Mouse (Mus musculus) lung, postnatal 0 days (tissue): ENCODE measurements around the gene Morn2. TPM values are rescaled to one million over a fixed set of nuclear protein-coding genes. Genes with fewer than 3 reads are reported as not detected.

Source experiments
- ATAC-seq: fragments of 200-750 bp; cut with Nextera tagmentation; 2 replicates; pipeline ENCODE4 v1.8.0; 2017; ENCODE audit warnings: moderate library complexity
- DNase-seq: peaks from one replicate; pipeline ENCODE4 v3.0.0-alpha.2; 2016; ENCODE audit warnings: low spot score
- H3K27ac ChIP-seq: fragments of 300-500 bp; sonication (generic); 2 replicates; pipeline ENCODE4 v1.5.1; 2014; ENCODE audit warnings: antibody characterized with exemption, mild to moderate bottlenecking, low read length, mixed read lengths
- H3K27me3 ChIP-seq: fragments of 300-500 bp; sonication (generic); replicated peaks from 2 replicates; pipeline ENCODE4 v1.6.1; 2014; ENCODE audit warnings: low read length, mixed read lengths; ENCODE audit not compliant: insufficient read depth
- H3K36me3 ChIP-seq: fragments of 300-500 bp; sonication (generic); 2 replicates; pipeline ENCODE4 v1.6.1; 2014; ENCODE audit warnings: low read length, mixed read lengths; ENCODE audit not compliant: insufficient read depth
- H3K4me1 ChIP-seq: fragments of 300-500 bp; sonication (generic); 2 replicates; pipeline ENCODE4 v1.6.1; 2014; ENCODE audit warnings: antibody characterized with exemption, low read depth, low read length, mixed read lengths; ENCODE audit not compliant: insufficient read depth
- H3K4me2 ChIP-seq: fragments of 300-500 bp; sonication (generic); replicated peaks from 2 replicates; pipeline ENCODE4 v1.6.1; 2014; ENCODE audit warnings: low read depth, mild to moderate bottlenecking, low read length, moderate library complexity, mixed read lengths
- H3K4me3 ChIP-seq: fragments of 300-500 bp; sonication (generic); 2 replicates; pipeline ENCODE4 v1.5.1; 2014; ENCODE audit warnings: low read depth, low read length
- H3K9ac ChIP-seq: fragments of 300-500 bp; sonication (generic); replicated peaks from 2 replicates; pipeline ENCODE4 v1.6.1; 2014; ENCODE audit warnings: low read depth, mild to moderate bottlenecking
- H3K9me3 ChIP-seq: fragments of 300-500 bp; sonication (generic); 2 replicates; pipeline ENCODE4 v1.6.1; 2016; ENCODE audit warnings: low read length, mixed read lengths
- CTCF ChIP-seq: IDR thresholded peaks from 2 replicates; pipeline ENCODE4 v1.5.1; 2016; ENCODE audit warnings: antibody characterized with exemption, mild to moderate bottlenecking
- EP300 ChIP-seq: IDR thresholded peaks from 2 replicates; pipeline ENCODE4 v1.6.1; 2016; ENCODE audit warnings: antibody characterized with exemption, mild to moderate bottlenecking, control low read depth
- WGBS: fragments of 180-500 bp; shearing (Covaris S2); extraction: QIAGEN DNeasy Blood & Tissue Kit; methylation state at CpG from one replicate; pipeline ENCODE4 v1.1.7; 2014; 5-methylcytosine and 5-hydroxymethylcytosine counted together
- polyA plus RNA-seq: library from polyadenylated mRNA; unstranded; fragments of >200 nt; fragmentation: Nextera tagmentation; extraction: Ambion mirVana; gene quantifications from 2 replicates; pipeline ENCODE4 v1.2.1, GENCODE M21; 2015

Gene Morn2
- polyA plus RNA-seq, 1 experiment from 2014 or later, result 13.2 TPM

DNA sequence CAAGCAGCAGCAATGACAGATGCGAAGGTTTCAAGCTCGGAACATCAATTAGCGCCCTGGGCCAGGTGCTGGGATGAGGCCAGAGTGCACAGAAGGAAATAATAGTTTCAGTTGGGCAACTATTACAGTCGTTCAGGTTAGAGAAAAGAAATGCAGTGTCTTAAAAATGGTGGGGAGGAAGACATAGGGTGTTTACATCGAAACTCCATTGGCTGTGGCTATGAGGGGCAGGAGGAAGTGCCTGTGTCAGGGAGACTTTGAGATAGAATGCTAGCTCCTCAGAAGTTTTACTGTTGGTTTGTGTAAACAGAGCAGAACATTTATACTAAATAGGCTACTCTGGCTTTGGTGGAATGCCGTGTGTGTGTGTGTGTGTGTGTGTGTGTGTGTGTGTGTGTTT is 2.0 kb upstream of the Morn2 start:
- ATAC-seq, result no peak
- H3K27me3 ChIP-seq, result no peaks in the 10 kb centered on the region
- H3K9me3 ChIP-seq, result no peaks in the 10 kb centered on the region
- no peak overlapping the region for H3K9ac ChIP-seq
- H3K4me3 ChIP-seq, result no peak overlapping the region
- H3K36me3 ChIP-seq, result no peaks in the 10 kb centered on the region
- H3K4me1 ChIP-seq, result no peaks in the 10 kb centered on the region
- no peak overlapping the region for H3K27ac ChIP-seq
- 68% methylated on average over 6 of the region's 6 CpGs for WGBS
- no peak for TF ChIP-seq EP300
- no peak for TF ChIP-seq CTCF
- no peak for DNase-seq
- H3K4me2 ChIP-seq, result no peak overlapping the region

DNA sequence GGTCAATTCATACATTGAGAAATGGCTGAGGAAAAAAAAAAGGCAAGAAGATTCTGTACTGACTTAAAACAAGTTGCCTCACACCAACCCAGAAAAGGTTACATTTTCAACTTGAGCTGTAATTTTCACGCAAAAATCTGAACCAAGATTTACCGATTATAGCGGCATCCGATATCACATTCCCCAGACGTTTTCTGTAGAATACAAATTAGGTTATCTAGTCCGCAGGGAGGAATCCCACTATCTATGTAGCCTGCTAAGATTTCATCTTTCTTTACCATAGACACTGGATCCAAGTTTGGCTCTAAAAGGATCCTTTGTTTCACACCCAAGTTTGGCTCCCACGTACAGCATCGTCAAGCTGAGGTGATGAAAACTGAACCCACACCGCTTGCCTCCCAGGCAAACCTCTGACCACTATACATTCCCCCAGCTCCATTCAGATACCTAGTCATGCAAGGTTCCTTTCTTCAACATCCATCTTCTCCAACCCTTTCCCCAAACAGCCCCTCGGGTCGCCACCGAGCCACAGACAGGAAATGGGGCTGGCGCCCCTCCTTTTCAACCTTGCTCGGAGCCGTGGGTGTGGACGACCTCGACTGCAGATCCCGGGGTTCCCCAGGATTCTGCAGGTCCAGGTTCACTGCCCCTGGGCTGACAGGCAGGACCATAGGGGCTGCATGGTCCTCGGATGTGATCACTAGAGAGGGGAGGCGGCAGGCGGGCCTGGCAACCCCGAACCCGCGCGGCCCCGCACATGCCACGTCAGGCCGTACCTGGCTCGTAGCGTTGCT is 526 bp upstream of the Morn2 start:
- ATAC-seq (no peak; the same call in none of the 2 replicates), DNase-seq (peak; percentile 7)

DNA sequence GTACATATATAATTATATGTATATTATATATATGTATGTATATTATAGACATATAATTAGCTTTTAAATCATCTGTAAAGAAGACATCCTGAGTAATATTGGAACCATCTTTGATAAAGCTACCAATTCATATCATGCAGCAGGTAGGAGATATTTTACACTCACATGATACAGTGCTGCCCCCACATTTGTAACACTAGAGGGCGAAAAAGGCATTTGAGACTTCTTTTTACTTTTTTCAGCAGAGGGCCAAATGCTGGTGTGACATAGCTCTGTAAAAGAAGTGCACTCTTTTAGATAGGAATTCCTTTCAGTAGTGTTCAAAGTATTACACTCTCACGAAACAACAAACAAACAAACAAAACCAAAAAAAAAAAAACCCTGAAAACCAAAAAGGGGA is 1.1 kb downstream of the Morn2 start:
- Histone ChIP-seq H3K9ac (no peak overlapping the region), H3K27me3 (no peaks in the 10 kb centered on the region), H3K27ac (no peak overlapping the region), H3K4me1 (no peaks in the 10 kb centered on the region), H3K4me3 (no peak overlapping the region), H3K9me3 (no peaks in the 10 kb centered on the region), H3K4me2 (no peak overlapping the region), H3K36me3 (no peaks in the 10 kb centered on the region)
- TF ChIP-seq EP300 (no peak), CTCF (peak; percentile 81)
- ATAC-seq (no peak), DNase-seq (peak; percentile 81)
- 5% methylated on average over 2 of the region's 2 CpGs for WGBS

More for the DNA sequence above, 526 bp upstream of the Morn2 start:
- Histone ChIP-seq H3K9ac (peak overlapping the region; percentile 76), H3K4me3 (peak overlapping the region; percentile 91), H3K4me1 (no peaks in the 10 kb centered on the region), H3K27me3 (no peaks in the 10 kb centered on the region), H3K36me3 (no peaks in the 10 kb centered on the region), H3K9me3 (no peaks in the 10 kb centered on the region), H3K27ac (peak overlapping the region; percentile 71; the same call in 1 of the 2 replicates), H3K4me2 (peak overlapping the region; percentile 91)
- TF ChIP-seq EP300 (no peak), CTCF (no peak)
- WGBS, result under 1% methylated on average over 27 of the region's 30 CpGs

DNA sequence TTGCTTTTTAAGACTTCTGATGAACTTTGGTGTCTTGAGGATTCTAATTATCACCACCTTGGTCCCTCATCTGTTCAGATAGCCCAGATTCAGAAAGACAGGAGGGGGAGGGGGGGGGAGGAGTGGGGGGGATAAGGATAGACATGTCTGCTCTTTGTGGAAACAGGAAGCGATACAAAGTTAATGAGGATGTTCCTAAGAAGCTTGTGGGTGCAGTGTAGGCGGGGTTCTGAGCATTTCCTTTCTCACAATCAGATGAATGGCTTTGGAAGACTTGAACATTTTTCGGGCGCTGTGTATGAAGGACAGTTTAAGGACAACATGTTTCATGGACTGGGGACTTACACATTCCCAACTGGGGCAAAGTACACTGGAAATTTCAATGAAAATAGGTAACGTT is 5.3 kb downstream of the Morn2 start:
- no peaks in the 10 kb centered on the region for H3K4me1 ChIP-seq
- ATAC-seq (no peak), DNase-seq (no peak)
- no peaks in the 10 kb centered on the region for H3K36me3 ChIP-seq
- no peak overlapping the region for H3K4me2 ChIP-seq
- H3K4me3 ChIP-seq, result no peak overlapping the region
- no peak overlapping the region for H3K27ac ChIP-seq
- H3K9ac ChIP-seq, result no peak overlapping the region
- H3K27me3 ChIP-seq, result no peaks in the 10 kb centered on the region
- WGBS, result 85% methylated on average over 5 of the region's 5 CpGs
- H3K9me3 ChIP-seq, result no peaks in the 10 kb centered on the region
- no peak for TF ChIP-seq CTCF
- no peak for TF ChIP-seq EP300

DNA sequence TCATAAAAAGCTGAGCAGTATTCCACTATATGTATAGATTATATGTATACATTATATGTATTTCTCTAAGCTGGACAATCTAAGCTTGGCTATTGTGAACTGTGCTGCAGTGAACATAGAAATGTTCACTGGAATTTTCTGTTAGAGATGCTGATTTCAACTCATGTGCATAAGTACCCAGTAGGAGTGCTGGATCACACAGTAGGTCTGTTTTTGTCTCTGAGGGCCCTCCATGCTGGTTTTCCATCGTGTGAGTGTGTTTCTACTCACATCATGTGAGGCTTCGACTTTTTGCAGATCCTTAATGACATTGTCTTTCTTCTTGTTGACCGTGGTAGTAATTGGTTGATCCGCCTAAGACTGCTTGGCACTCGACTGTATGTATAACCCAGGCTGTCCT is 8.8 kb downstream of the Morn2 start:
- no peak for DNase-seq

DNA sequence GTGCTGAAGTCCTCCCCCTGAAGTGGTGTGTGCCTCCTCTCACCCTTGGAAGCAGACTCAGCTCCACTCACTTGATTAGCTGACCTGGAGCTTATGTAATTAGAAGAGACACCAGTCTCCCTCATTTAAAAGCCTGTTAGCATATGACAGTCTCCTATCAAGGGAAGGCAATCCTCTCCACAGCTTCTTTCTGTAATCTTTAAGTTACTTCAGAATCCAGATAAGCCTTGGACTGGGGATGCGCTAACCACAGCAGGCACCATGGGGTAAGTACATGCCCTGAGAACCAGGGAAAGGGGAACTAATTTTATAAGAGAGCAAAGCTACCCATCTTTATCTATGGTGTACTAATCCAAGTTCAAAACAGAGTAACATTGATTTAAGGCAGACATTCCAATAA is 17.2 kb downstream of the Morn2 start, which contains the start of gene Arhgef33:
Gene Arhgef33, plus strand, starts transcription at position 157 of the 400 bp plus-strand sequence.
- no peak within 1 kb of the TSS for H3K9ac ChIP-seq
- no peaks in the 10 kb centered on the region for H3K9me3 ChIP-seq
- H3K36me3 ChIP-seq, result no peaks in the 10 kb centered on the region
- TF ChIP-seq CTCF (no peak), EP300 (no peak)
- WGBS, result 93% methylated on average over 1 of the region's 1 CpGs
- DNase-seq (no peak), ATAC-seq (no peak)
- no peaks in the 10 kb centered on the region for H3K4me1 ChIP-seq
- H3K27me3 ChIP-seq, result no peaks in the 10 kb centered on the region
- no peak within 1 kb of the TSS for H3K27ac ChIP-seq
- H3K4me2 ChIP-seq, result no peak within 1 kb of the TSS
- no peak within 1 kb of the TSS for H3K4me3 ChIP-seq

More for the DNA sequence above, 8.8 kb downstream of the Morn2 start:
- no peaks in the 10 kb centered on the region for H3K36me3 ChIP-seq
- no peak overlapping the region for H3K9ac ChIP-seq
- no peak overlapping the region for H3K4me2 ChIP-seq
- WGBS, result 83% methylated on average over 5 of the region's 5 CpGs
- no peaks in the 10 kb centered on the region for H3K9me3 ChIP-seq
- H3K27ac ChIP-seq, result no peak overlapping the region
- no peak for ATAC-seq
- no peaks in the 10 kb centered on the region for H3K27me3 ChIP-seq
- H3K4me1 ChIP-seq, result no peaks in the 10 kb centered on the region
- TF ChIP-seq CTCF (no peak), EP300 (no peak)
- no peak overlapping the region for H3K4me3 ChIP-seq
